Mouse (Mus musculus): Measurements from ENCODE around the gene Dzank1. TPM values are rescaled to one million over a fixed set of nuclear protein-coding genes. Genes with fewer than 3 reads are reported as not detected.

The Dzank1 gene
- 44.3 TPM in 1 of 2 replicates, not detected in the other for polyA plus RNA-seq (2012; ENCODE audit: insufficient read depth, insufficient read length, low replicate concordance, missing spikeins)

- peak within 1 kb of the TSS; percentile 60 for H3K4me3 ChIP-seq (ENCODE audit: insufficient read depth, low read depth, low read length)
- H3K4me1 ChIP-seq (ENCODE audit: control insufficient read depth, insufficient read depth, low read length): peaks cover 4% of the 10 kb centered on the region
- WGBS: under 1% methylated on average over 56 of the region's 56 CpGs
- TF ChIP-seq CTCF (IDR thresholded peaks at IDR 0.05; ENCODE audit: insufficient read depth, low read depth, low read length) (no peak), POLR2A (IDR thresholded peaks at IDR 0.05; ENCODE audit: insufficient read depth, low read depth, low read length) (no peak; the same call in none of the 2 replicates)
- H3K27ac ChIP-seq (ENCODE audit: insufficient read depth, low read depth, low read length): peak within 1 kb of the TSS; percentile 93
Measured at GRCm38 (mm10) chr2:144526981-144527820, at the start of gene Dzank1, which contains the start of gene Polr3f. Gene Dzank1 (minus strand): TSS chr2:144527414. Gene Polr3f (plus strand): TSS chr2:144527718.

DNA sequence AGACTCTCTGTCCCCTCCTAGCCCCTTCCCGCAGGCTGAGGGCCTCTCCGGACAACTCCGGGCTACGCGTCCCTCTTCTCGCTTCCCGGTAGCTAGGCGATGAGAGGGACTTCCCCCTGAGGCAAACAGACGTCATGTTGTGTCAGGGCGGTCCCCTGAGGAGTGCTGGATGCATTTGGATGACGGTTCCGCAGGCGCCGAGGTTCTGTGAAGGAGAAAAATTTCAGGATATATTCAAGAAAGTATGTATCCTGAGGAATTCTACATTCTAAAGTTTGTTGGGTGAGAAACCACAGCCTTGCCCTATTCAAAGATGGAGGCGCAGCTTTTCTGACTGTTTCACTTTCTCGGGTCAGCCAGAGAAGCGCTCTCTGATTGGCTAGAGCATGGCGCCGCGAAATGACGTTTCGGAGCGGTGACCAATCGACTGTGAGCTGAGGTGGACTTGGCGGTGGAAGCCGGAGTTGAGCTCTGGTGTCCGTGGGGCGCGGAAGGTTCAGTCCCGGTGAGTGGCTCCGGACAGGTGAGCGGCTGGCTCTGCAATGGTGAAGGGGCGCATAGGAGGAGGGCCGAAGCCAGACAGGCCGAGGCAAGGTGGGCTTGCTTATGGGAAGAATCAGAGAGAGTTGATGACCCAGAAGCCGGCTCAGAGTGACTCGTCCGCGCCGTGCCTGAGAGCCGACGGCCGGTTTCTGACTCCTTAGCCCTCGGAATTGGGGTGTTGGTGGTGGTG lies 28.8 kb upstream of the Dzank1 start, which contains the start of gene Sec23b:
Sec23b (plus strand) TSS at position 410 of the 733 bp plus-strand sequence.
- WGBS: under 1% methylated on average over 44 of the region's 44 CpGs
- H3K4me1 ChIP-seq (ENCODE audit: control insufficient read depth, insufficient read depth, low read length): no peaks in the 10 kb centered on the region
- TF ChIP-seq POLR2A (IDR thresholded peaks at IDR 0.05; ENCODE audit: insufficient read depth, low read depth, low read length) (peak; percentile 29; the same call in 1 of the 2 replicates), CTCF (IDR thresholded peaks at IDR 0.05; ENCODE audit: insufficient read depth, low read depth, low read length) (no peak)
- peak within 1 kb of the TSS; percentile 53 for H3K27ac ChIP-seq (ENCODE audit: insufficient read depth, low read depth, low read length)
- peak within 1 kb of the TSS; percentile 89 for H3K4me3 ChIP-seq (ENCODE audit: insufficient read depth, low read depth, low read length)

GRCm38 (mm10) chr2:144555286-144555819 lies 28.1 kb upstream of the Dzank1 start:
- Histone ChIP-seq H3K27ac (ENCODE audit: insufficient read depth, low read depth, low read length) (peak overlapping the region; percentile 53), H3K4me1 (ENCODE audit: control insufficient read depth, insufficient read depth, low read length) (no peaks in the 10 kb centered on the region), H3K4me3 (ENCODE audit: insufficient read depth, low read depth, low read length) (peak overlapping the region; percentile 89)
- WGBS: 2% methylated on average over 14 of the region's 14 CpGs
- no peak for TF ChIP-seq CTCF (IDR thresholded peaks at IDR 0.05; ENCODE audit: insufficient read depth, low read depth, low read length)
- TF ChIP-seq POLR2A (IDR thresholded peaks at IDR 0.05; ENCODE audit: insufficient read depth, low read depth, low read length): no peak

DNA sequence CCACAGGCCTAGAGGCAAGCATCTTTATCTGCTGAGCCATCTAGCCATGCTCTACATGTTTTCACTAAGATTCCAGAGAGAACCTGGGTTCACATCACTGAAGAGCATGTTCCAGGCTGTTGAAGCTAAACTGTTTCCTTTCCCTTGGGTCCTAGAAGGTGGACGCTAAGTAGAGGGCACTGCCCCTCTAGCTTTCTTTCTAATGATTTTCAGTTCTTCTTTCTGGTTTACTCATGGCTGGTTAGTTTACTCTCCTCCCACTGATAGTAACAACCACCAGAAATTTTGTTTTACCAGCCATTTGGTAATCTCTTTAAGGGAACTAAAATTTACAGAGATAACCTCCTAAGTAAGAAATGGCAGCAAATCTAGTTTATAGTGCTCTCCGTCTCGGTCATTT lies 26.7 kb upstream of the Dzank1 start:
- no peak overlapping the region for H3K27ac ChIP-seq (ENCODE audit: insufficient read depth, low read depth, low read length)
- TF ChIP-seq CTCF (IDR thresholded peaks at IDR 0.05; ENCODE audit: insufficient read depth, low read depth, low read length) (no peak), POLR2A (IDR thresholded peaks at IDR 0.05; ENCODE audit: insufficient read depth, low read depth, low read length) (no peak)
- H3K4me1 ChIP-seq (ENCODE audit: control insufficient read depth, insufficient read depth, low read length): no peaks in the 10 kb centered on the region
- 90% methylated on average over 3 of the region's 3 CpGs for WGBS
- H3K4me3 ChIP-seq (ENCODE audit: insufficient read depth, low read depth, low read length): no peak overlapping the region

GRCm38 (mm10) chr2:144550529-144550928 lies 23.3 kb upstream of the Dzank1 start, which contains the start of gene Rbbp9:
Gene Rbbp9 (minus strand): TSS chr2:144550869.
- under 1% methylated on average over 17 of the region's 17 CpGs for WGBS
- Histone ChIP-seq H3K27ac (ENCODE audit: insufficient read depth, low read depth, low read length) (0 out of 2 replicates have a peak within 1 kb of the TSS, but pooled peaks have one; percentile 35), H3K4me1 (ENCODE audit: control insufficient read depth, insufficient read depth, low read length) (no peaks in the 10 kb centered on the region)

DNA sequence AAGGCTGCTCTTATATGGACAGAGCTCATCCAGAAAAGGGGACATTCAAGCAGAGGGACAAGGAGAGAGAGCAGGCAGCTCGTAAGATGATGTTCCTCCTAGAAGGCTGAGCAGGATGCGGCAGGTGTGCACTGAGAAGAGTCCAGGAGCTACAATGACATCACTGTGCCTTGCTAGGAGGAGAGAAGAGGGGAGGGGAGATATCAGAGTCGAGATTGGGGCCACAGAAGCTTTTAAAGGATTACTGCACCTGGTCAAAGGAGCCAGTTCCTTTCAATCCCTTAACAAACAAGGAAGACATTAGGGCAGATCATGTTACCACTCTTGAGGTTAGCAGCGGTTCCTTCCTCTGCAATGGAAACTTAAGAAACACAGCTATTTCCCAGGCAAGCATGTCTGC lies 20.3 kb upstream of the Dzank1 start:
- Histone ChIP-seq H3K27ac (ENCODE audit: insufficient read depth, low read depth, low read length) (no peak overlapping the region), H3K4me1 (ENCODE audit: control insufficient read depth, insufficient read depth, low read length) (no peaks in the 10 kb centered on the region), H3K4me3 (ENCODE audit: insufficient read depth, low read depth, low read length) (no peak overlapping the region)
- TF ChIP-seq CTCF (IDR thresholded peaks at IDR 0.05; ENCODE audit: insufficient read depth, low read depth, low read length): no peak
- 77% methylated on average over 4 of the region's 4 CpGs for WGBS

More at GRCm38 (mm10) chr2:144550529-144550928, 23.3 kb upstream of the Dzank1 start, which contains the start of gene Rbbp9:
- TF ChIP-seq POLR2A (IDR thresholded peaks at IDR 0.05; ENCODE audit: insufficient read depth, low read depth, low read length) (peak; percentile 63), CTCF (IDR thresholded peaks at IDR 0.05; ENCODE audit: insufficient read depth, low read depth, low read length) (no peak)
- H3K4me3 ChIP-seq (ENCODE audit: insufficient read depth, low read depth, low read length): peak within 1 kb of the TSS; percentile 75

DNA sequence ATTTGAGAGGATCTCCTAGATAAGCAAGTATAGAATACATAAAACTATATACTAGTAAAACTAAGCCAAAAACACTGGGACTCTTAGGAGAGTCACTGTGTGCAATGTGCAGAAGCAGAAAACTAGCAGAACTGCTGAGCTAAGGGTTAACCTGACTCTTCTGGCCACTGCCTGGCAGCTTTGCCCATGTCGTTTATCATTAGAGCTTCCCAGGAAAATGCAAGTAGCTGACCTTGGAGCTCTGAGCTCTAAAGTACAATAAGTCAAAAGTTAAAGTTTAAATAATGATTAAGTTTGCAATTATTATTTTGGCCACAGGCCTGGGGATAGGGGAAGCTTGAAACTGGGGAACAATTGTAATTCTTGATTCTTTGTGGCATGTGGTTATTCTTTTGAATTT lies 18.3 kb upstream of the Dzank1 start:
- 31% methylated on average over 1 of the region's 1 CpGs for WGBS
- TF ChIP-seq CTCF (IDR thresholded peaks at IDR 0.05; ENCODE audit: insufficient read depth, low read depth, low read length) (no peak), POLR2A (IDR thresholded peaks at IDR 0.05; ENCODE audit: insufficient read depth, low read depth, low read length) (no peak)
- H3K4me3 ChIP-seq (ENCODE audit: insufficient read depth, low read depth, low read length): no peak overlapping the region
- no peak overlapping the region for H3K27ac ChIP-seq (ENCODE audit: insufficient read depth, low read depth, low read length)
- H3K4me1 ChIP-seq (ENCODE audit: control insufficient read depth, insufficient read depth, low read length): no peaks in the 10 kb centered on the region

DNA sequence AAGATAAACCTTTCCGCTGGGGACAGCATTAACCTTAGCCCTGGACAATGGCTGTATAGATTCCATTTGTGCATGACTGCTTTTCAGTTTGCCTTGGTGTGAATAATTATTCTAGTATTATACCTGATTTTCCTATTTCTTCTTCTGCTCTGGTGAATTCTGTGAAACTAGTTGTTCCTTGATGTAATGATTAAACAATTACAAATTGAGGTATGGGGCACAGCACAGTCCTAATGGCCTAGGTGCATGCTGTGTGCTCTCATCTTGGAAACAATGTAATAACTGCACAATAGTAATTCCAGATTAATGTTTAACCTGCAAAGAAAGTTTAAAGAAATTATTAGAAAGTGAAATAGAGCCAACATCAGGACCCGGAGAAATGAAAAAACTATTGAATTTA lies 17.8 kb upstream of the Dzank1 start:
- H3K4me3 ChIP-seq (ENCODE audit: insufficient read depth, low read depth, low read length): no peak overlapping the region
- no peaks in the 10 kb centered on the region for H3K4me1 ChIP-seq (ENCODE audit: control insufficient read depth, insufficient read depth, low read length)
- TF ChIP-seq POLR2A (IDR thresholded peaks at IDR 0.05; ENCODE audit: insufficient read depth, low read depth, low read length): no peak
- TF ChIP-seq CTCF (IDR thresholded peaks at IDR 0.05; ENCODE audit: insufficient read depth, low read depth, low read length): no peak
- 89% methylated on average over 2 of the region's 2 CpGs for WGBS
- H3K27ac ChIP-seq (ENCODE audit: insufficient read depth, low read depth, low read length): no peak overlapping the region

Data from olfactory bulb, adult 2 months (tissue).